Mouse (Mus musculus): Measurements from ENCODE around the gene Tead1. TPM values are rescaled to one million over a fixed set of nuclear protein-coding genes. Genes with fewer than 3 reads are reported as not detected.

The Tead1 gene
- polyA plus RNA-seq, 1 experiment from 2014 or later = 14.9 TPM

DNA sequence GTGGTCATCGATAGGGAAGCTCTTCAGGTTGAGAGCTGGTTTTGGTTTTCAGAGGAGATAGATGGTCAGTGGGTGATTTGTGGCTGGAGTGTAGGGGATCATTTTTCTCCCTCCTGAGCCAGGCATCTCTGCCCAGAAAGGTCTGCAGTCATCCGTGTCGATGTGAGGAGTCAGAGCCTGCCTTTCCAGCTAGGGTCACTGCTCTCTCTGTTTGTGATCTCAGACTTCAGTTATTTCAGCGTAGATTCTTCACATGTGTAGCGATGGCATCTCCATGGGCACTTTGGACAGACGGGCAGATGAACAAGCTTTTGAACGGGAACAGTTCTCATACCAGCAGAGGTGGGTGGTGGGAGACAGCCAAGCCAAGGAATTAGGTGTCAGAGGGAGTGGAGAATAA, 106.2 kb downstream of the Tead1 start:
- peak overlapping the region; percentile 39 for H3K27ac ChIP-seq
- ATAC-seq (replicated peaks; ENCODE audit: low FRiP score, low read depth) (peak; percentile 74), DNase-seq (ENCODE audit: low spot score) (peak; percentile 85)
- H3K36me3 ChIP-seq (ENCODE audit: insufficient read depth, low read length) = no peaks in the 10 kb centered on the region
- no peaks in the 10 kb centered on the region for H3K27me3 ChIP-seq (ENCODE audit: insufficient read depth, low read length)
- no peaks in the 10 kb centered on the region for H3K9me3 ChIP-seq (replicated peaks; ENCODE audit: low read length)
- H3K4me3 ChIP-seq (replicated peaks; ENCODE audit: low read depth, low read length) = no peak overlapping the region
- no peak overlapping the region for H3K4me2 ChIP-seq (ENCODE audit: low read length)
- no peak for TF ChIP-seq CTCF (IDR thresholded peaks at IDR 0.05; ENCODE audit: low read depth)
- 34% methylated on average over 7 of the region's 7 CpGs for WGBS
- H3K4me1 ChIP-seq (replicated peaks; ENCODE audit: insufficient read depth, low read length) = peaks cover 40% of the 10 kb centered on the region
- no peak overlapping the region for H3K9ac ChIP-seq (ENCODE audit: low read depth, low read length)

DNA sequence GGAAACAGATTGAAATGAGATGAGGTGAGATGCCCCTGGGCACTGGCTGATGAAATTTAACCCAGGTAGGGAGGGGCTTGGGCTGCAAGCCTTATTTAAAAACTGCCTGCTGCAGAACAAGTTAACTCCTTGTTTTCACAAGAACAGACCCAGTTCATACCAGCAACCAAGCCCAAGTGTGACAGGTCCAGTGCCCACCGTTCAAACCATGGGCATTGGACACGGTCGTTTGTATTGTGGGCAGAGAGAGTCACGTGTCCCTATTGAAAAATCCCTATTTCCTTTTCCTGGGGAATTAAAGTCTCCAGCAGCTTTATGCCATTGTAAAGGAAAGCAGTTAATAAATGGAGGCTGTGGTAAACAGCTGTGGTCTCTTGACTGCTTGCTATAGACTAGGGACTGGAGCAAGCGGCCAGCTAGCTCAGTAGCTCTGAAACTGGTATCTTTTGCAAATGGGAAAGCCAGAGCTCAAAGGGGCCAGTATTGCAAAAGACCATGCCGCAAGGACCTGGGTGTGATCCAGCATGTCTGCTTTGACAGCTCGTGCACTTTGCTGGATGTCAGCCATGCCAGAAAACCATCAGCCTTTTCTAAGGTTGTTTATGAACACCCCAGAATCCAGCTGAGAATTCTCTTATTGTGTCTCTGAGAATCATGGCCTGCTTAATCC, 107.6 kb downstream of the Tead1 start:
- Histone ChIP-seq H3K4me1 (replicated peaks; ENCODE audit: insufficient read depth, low read length) (peaks cover 46% of the 10 kb centered on the region), H3K4me2 (ENCODE audit: low read length) (no peak overlapping the region), H3K9me3 (replicated peaks; ENCODE audit: low read length) (no peaks in the 10 kb centered on the region), H3K27ac (no peak overlapping the region), H3K27me3 (ENCODE audit: insufficient read depth, low read length) (no peaks in the 10 kb centered on the region), H3K36me3 (ENCODE audit: insufficient read depth, low read length) (no peaks in the 10 kb centered on the region), H3K9ac (ENCODE audit: low read depth, low read length) (no peak overlapping the region), H3K4me3 (replicated peaks; ENCODE audit: low read depth, low read length) (no peak overlapping the region)
- DNase-seq (ENCODE audit: low spot score) = no peak
- no peak for TF ChIP-seq CTCF (IDR thresholded peaks at IDR 0.05; ENCODE audit: low read depth)
- no peak; the same call in 1 of the 2 replicates for ATAC-seq (replicated peaks; ENCODE audit: low FRiP score, low read depth)
- WGBS = 32% methylated on average over 7 of the region's 7 CpGs

DNA sequence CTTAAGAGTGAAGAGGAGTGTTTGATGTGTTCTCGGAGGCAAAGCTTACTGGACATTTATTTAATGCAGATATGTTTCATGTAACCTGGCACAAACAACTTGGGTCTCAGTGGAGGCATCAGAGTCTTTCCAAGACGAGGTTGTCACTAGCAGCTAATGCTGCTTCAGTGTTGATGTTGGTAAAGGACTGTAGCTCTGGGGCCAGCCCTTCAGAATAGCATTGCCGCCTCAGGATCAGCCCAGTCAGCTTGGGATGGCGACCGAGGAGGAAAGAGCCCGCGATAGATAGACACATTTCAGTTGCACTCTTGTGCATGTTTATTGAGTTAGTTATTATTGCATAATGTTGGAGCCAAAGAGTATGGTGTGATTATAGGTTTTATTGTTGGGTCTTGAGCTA, 108.2 kb downstream of the Tead1 start:
- 74% methylated on average over 7 of the region's 7 CpGs for WGBS
- DNase-seq (ENCODE audit: low spot score) = no peak
- Histone ChIP-seq H3K9ac (ENCODE audit: low read depth, low read length) (no peak overlapping the region), H3K4me1 (replicated peaks; ENCODE audit: insufficient read depth, low read length) (peaks cover 46% of the 10 kb centered on the region), H3K27me3 (ENCODE audit: insufficient read depth, low read length) (no peaks in the 10 kb centered on the region), H3K36me3 (ENCODE audit: insufficient read depth, low read length) (no peaks in the 10 kb centered on the region), H3K4me2 (ENCODE audit: low read length) (no peak overlapping the region), H3K27ac (no peak overlapping the region), H3K9me3 (replicated peaks; ENCODE audit: low read length) (no peaks in the 10 kb centered on the region), H3K4me3 (replicated peaks; ENCODE audit: low read depth, low read length) (no peak overlapping the region)
- no peak for TF ChIP-seq CTCF (IDR thresholded peaks at IDR 0.05; ENCODE audit: low read depth)
- ATAC-seq (replicated peaks; ENCODE audit: low FRiP score, low read depth) = no peak

DNA sequence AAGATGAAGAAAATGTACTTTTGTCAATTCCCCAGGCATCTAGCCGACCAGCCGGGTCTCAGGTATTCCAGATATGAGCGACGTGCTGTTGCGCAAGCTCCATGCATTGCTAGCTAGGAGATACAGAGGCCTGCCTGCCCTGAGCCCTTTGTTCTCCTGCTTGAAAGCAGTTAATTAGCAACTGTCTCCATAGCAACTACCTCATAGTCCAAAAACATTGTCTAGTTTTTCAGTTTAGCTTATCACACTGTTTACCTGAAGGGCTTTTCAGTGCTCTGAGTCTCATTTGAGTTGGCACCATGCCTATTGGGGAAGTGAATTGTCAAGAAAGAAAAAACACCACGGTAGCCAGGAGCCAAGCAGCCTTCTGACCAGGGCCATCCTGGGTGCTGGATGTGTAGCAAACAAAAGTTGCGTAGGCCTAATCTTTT, 109.2 kb downstream of the Tead1 start:
- H3K36me3 ChIP-seq (ENCODE audit: insufficient read depth, low read length) = no peaks in the 10 kb centered on the region
- H3K4me2 ChIP-seq (ENCODE audit: low read length) = no peak overlapping the region
- H3K27me3 ChIP-seq (ENCODE audit: insufficient read depth, low read length) = no peaks in the 10 kb centered on the region
- peak overlapping the region; percentile 58 for H3K27ac ChIP-seq
- no peak overlapping the region for H3K9ac ChIP-seq (ENCODE audit: low read depth, low read length)
- no peak overlapping the region for H3K4me3 ChIP-seq (replicated peaks; ENCODE audit: low read depth, low read length)
- no peaks in the 10 kb centered on the region for H3K9me3 ChIP-seq (replicated peaks; ENCODE audit: low read length)
- no peak for TF ChIP-seq CTCF (IDR thresholded peaks at IDR 0.05; ENCODE audit: low read depth)
- DNase-seq (ENCODE audit: low spot score) (peak; percentile 74), ATAC-seq (replicated peaks; ENCODE audit: low FRiP score, low read depth) (no peak)
- H3K4me1 ChIP-seq (replicated peaks; ENCODE audit: insufficient read depth, low read length) = peaks cover 48% of the 10 kb centered on the region
- 33% methylated on average over 7 of the region's 7 CpGs for WGBS

GRCm38 (mm10) chr7:112789693-112790092, 110.6 kb downstream of the Tead1 start:
- H3K27ac ChIP-seq = no peak overlapping the region
- ATAC-seq (replicated peaks; ENCODE audit: low FRiP score, low read depth) = no peak
- 89% methylated on average over 4 of the region's 4 CpGs for WGBS

GRCm38 (mm10) chr7:112790334-112790733, 111.2 kb downstream of the Tead1 start:
- no peak for TF ChIP-seq CTCF (IDR thresholded peaks at IDR 0.05; ENCODE audit: low read depth)
- H3K4me1 ChIP-seq (replicated peaks; ENCODE audit: insufficient read depth, low read length) = peaks cover 52% of the 10 kb centered on the region
- no peaks in the 10 kb centered on the region for H3K27me3 ChIP-seq (ENCODE audit: insufficient read depth, low read length)
- 34% methylated on average over 2 of the region's 2 CpGs for WGBS
- no peak overlapping the region for H3K9ac ChIP-seq (ENCODE audit: low read depth, low read length)
- H3K9me3 ChIP-seq (replicated peaks; ENCODE audit: low read length) = no peaks in the 10 kb centered on the region
- ATAC-seq (replicated peaks; ENCODE audit: low FRiP score, low read depth) (no peak), DNase-seq (ENCODE audit: low spot score) (peak; percentile 56)
- H3K4me2 ChIP-seq (ENCODE audit: low read length) = no peak overlapping the region
- no peaks in the 10 kb centered on the region for H3K36me3 ChIP-seq (ENCODE audit: insufficient read depth, low read length)
- 0 out of 2 replicates have a peak overlapping the region, but pooled peaks have one; percentile 11 for H3K27ac ChIP-seq
- H3K4me3 ChIP-seq (replicated peaks; ENCODE audit: low read depth, low read length) = no peak overlapping the region

More at GRCm38 (mm10) chr7:112789693-112790092, 110.6 kb downstream of the Tead1 start:
- no peak overlapping the region for H3K4me3 ChIP-seq (replicated peaks; ENCODE audit: low read depth, low read length)
- H3K9ac ChIP-seq (ENCODE audit: low read depth, low read length) = no peak overlapping the region
- H3K36me3 ChIP-seq (ENCODE audit: insufficient read depth, low read length) = no peaks in the 10 kb centered on the region
- H3K9me3 ChIP-seq (replicated peaks; ENCODE audit: low read length) = no peaks in the 10 kb centered on the region
- no peak overlapping the region for H3K4me2 ChIP-seq (ENCODE audit: low read length)
- no peak for TF ChIP-seq CTCF (IDR thresholded peaks at IDR 0.05; ENCODE audit: low read depth)
- peaks cover 52% of the 10 kb centered on the region for H3K4me1 ChIP-seq (replicated peaks; ENCODE audit: insufficient read depth, low read length)
- no peaks in the 10 kb centered on the region for H3K27me3 ChIP-seq (ENCODE audit: insufficient read depth, low read length)
- DNase-seq (ENCODE audit: low spot score) = no peak
